Mouse (Mus musculus) T-helper 2 cell (primary cell): ENCODE measurements at regions not wholly inside any gene's neighbourhood (a gene's known extent, or its start where the extent isn't known, plus 50 kb on each side); places are given as distances from the start of the nearest gene placed in this dataset.

Experiments used
- in situ Hi-C: fragments of 300-600 bp; cut with MboI, MseI; formaldehyde crosslinking; loops from one replicate; pipeline ENCODE4 v1.15.1; 2025; ENCODE audit warnings: high pct_unique_total_duplicates

DNA sequence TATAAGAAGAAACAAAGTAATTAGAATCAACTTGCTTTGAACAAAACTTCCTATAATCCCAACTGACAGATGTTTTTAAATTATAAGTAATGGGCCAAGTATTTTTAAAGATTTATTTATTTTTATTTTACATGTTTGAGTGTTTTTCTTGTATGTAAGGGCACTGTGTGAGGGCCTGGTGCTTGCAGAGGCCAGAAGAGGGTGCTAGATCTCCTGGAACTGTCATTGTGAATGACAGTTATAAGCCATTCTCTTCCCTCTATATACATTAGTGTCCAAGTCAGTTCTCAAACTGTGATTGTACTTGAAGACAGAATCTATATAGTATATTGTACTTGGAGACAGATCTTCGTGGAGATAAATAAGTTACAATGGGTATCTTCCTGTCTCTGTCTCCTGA is 149.1 kb upstream of the Palmd start:
- in situ Hi-C loops: no loop called here

DNA sequence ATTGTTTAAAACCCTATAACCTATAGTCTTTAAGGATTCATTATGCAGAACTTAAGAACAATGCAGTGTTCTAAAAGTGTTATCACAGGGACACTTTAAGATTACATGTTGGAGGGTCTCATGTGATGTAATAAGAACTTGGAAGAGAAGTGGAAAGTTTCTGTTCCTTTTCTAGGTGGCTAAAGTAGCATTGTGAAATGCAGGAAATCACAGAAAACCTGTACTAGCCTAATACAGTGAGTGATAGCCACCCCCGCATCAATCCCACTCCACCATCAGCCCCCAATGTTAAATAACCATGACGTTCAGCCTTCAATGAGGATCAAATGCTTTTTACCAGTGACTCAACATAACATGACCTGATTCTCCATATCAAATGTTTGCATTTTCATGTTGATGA is 147.4 kb upstream of the Palmd start:
- in situ Hi-C loops: no loop called here

GRCm38 (mm10) chr3:117112766-117113165 is 144.0 kb upstream of the Palmd start:
- in situ Hi-C loops: no loop called here

- in situ Hi-C loops: no loop called here
Measured at GRCm38 (mm10) chr3:117112304-117112703, 143.5 kb upstream of the Palmd start.

GRCm38 (mm10) chr3:117108966-117109700 is 140.3 kb upstream of the Palmd start:
- in situ Hi-C loops: no loop called here

GRCm38 (mm10) chr3:117107986-117108385 is 139.2 kb upstream of the Palmd start:
- in situ Hi-C loops: no loop called here

GRCm38 (mm10) chr3:117107378-117107777 is 138.6 kb upstream of the Palmd start:
- in situ Hi-C loops: no loop called here

DNA sequence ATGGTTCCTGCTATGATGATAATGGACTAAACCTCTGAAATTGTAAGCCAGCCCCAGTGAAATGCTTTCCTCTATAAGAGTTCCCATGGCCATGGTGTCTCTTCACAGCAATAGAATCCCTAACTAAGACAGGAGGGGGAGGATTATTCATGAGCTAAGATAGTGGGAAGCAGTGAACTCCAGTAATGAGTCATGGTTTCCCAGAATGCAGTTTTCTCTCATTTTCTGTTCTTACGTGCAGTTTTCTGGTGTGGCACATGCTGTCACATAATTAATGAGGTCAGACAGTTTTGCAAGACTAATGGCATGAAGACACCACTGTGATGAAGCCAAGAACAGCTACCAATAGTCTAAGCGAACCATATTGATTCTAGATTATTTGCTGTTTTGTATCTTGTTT is 118.9 kb upstream of the Palmd start:
- in situ Hi-C loops: no loop called here

- in situ Hi-C loops: no loop called here
Measured at GRCm38 (mm10) chr3:117076734-117077133, 107.9 kb upstream of the Palmd start.

DNA sequence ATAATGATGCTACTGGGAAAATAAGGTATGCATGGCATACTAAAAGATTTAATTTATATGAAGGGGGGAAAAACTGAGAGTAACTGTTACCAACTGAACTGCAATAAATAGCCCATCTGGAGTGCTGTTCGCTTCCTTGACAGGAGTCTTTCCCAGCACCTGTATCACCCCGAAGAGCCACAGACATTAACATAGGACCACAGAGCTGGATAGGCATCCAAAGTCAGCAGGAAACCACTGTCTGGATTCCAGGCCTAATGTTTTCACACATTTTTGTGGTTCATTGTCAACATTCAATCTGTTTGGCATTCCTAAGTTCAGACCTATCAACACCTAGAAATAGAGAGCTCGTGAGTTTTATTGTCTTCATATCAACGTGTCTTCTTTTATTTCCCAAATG is 104.6 kb upstream of the Palmd start:
- in situ Hi-C loops: no loop called here

DNA sequence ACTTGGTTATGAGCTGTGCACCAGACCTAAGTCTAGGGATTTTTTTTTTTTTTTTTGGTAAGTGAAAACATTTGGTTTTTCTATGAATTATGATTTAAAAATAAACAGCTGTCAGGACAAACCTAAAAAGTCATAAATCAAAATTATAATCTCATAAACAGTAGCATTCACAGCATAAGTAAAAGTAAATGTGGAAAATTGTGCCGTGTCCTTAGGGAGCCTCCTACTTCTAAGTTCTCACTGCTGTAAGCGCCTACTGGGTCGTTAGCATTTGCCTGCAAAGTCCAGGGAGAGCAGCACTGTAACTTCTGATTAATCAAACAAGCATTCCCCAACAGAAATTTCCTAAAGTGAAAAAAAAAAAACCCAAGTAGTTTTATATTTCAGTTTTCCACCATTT is 104.2 kb upstream of the Palmd start:
- in situ Hi-C loops: no loop called here

DNA sequence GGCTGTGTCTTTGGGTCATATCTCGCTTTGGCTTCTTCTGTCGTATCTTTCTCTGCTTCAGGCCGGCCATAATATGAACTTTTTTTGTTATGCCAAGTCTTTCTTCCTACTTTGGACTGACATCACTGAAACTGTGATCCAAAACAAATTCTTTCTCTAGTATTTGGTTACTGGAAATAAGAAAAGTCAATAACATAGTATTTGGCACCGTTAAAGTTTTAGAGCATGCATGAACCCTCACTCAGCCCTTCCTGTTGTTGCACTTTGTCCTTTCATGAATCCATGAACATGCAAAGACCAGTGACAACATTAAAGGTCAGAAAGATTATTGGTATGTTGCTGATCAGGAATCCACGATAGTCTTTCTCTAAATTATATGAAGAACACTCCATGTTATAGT is 103.1 kb upstream of the Palmd start:
- in situ Hi-C loops: no loop called here

DNA sequence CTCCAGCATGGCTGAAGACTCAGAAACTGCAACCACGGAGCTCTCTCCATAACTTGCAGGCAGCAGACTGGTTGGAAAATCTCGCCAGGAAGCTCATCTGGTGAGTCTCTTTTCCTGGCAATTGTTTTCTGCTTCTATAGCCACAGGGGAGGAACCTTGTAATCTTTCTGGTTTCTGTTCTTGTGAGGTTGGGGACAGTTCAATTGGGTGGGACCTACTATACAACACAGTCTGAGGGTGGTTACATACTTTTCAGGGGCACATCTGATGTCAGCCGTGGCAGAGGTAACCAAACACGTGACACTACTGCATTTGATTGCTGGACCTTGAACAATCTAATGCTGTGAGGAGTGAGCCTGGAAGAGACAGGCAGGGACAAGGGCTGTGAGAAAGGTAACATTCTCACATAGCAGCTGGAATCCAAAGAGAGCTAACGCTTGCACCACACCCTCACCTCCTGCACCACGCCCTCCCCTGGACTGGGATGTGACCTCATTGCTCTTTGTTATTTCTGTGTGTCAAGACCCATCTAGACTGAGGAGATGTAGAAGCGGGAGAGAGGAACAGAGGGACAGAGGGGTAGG is 98.8 kb upstream of the Palmd start:
- in situ Hi-C loops: no loop called here

DNA sequence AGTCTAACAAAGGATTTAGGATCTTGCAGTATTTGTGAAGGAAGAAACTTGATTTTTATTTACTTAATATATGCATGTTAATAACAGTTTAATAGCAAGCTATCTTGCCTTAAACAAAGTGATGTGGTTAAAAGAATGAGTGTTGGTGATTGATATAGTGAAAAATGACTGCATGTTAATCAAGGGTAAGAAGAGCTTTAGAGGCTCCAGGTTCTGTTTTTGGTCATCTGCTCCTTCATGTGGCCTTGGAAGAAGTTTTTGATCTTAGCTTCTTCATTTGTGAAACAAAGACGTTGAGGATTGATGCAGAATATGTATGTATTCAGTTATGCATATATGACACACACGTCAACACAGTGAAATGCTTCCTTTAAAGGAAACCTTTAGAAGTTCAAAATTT is 97.1 kb upstream of the Palmd start:
- in situ Hi-C loops: no loop called here

DNA sequence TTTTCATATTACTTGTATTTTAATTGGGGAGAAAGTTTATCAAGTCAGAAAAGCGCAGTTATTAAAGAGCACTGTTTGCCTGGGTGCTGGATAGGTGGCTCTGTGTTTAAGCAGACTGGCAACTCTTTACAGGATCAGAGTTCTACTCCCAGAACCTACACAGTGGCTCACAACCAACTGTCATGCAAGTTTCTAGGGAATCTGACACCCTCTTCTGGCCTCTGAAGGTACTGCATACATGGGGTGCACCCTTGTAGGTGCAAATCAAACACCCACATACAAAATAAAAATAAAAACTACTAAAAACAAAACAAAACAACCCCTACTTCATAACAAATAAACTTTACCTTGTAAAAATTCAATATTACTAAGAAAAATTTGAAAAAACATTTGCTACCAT is 93.0 kb upstream of the Palmd start:
- in situ Hi-C loops: no loop called here

DNA sequence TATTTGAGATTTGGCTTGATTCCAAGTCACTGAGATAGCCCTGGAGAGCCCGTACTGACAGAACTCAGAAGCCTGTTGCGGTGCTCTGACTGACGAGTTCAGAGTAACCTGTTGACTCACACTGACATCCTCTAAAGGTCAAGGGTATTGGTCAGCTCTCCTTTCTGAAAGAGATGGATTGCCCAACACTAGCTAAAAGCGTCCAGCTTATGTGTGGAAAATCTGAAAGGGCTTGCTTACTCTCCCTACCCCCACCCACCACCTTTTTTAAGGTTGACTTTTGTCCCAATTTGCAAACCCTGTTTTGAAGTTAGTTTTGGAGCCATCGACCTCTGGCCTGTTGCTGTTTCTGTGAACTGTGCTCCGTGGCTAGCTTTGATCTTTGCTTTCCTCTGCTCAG is 92.4 kb upstream of the Palmd start:
- in situ Hi-C loops: no loop called here

- in situ Hi-C loops: loop anchor here (5.0 kb wide), 1 partner anchor 47 kb away; no protein-coding TSS in a partner anchor
Measured at GRCm38 (mm10) chr3:117054711-117055110, 85.9 kb upstream of the Palmd start.

DNA sequence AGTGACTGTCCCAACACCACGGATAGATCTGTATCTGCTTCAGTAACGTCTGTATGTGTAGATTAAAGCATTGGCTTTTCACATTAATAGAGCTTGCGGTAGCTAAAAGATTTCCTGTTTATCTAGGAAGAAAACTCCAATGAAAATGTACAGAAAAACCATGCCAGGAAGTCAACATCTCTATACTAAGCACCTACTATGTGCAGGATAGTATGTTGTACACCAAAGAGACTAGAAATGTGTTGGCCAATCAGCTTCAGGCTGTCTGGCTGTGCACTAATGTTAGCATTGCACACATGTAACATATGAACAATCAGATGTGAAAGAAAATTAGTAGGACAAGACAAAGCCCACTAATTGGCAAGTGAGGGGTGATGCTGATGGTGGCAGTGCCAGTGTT is 82.6 kb upstream of the Palmd start:
- in situ Hi-C loops: loop anchor here (5.0 kb wide), 1 partner anchor 44 kb away; no protein-coding TSS in a partner anchor

GRCm38 (mm10) chr3:117050909-117051308 is 82.1 kb upstream of the Palmd start:
- in situ Hi-C loops: loop anchor here (5.0 kb wide), 1 partner anchor 44 kb away; no protein-coding TSS in a partner anchor

DNA sequence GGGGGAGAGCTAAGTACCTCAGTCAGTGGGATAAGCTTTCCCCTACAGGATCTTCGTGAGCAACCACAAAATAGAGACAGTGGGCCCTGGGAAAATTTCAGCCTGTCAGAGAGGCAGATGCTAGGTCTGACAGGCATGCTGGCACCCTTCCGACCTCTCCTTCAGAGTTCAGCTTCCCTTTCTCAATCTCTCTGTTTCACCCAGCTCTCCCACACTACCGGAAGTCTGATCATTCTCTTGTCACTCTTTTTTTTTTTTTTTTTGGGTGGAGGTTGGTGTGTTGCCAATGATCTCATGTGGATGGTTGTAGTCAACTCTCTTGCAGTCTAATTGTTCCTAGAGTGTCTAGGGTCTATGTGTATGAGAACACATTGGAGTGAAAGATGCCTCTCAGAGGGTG is 80.6 kb upstream of the Palmd start:
- in situ Hi-C loops: no loop called here

- in situ Hi-C loops: no loop called here
Measured at GRCm38 (mm10) chr3:117044809-117045208, 76.0 kb upstream of the Palmd start.

DNA sequence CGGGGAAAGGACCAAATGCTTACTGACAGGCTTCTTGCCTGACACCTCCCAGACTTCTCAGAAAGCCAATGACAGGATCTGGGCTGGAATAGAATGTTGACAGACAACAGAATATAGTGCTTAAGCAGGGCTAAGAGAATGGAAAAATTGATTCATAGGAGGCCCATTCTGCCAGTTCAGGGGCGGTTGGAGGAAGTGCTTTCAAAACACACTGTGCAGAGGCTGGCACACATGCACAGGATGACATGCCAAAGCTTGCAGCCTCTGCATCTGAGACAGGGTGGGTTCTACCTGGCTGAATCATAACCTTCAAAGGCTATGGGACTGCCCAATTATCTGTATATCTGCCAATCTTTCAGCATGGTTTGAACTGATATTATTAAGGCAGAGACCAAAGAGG is 75.5 kb upstream of the Palmd start:
- in situ Hi-C loops: no loop called here

GRCm38 (mm10) chr3:117038928-117039300 is 70.1 kb upstream of the Palmd start:
- in situ Hi-C loops: no loop called here
